Comparison of ENCODE assay signal across 9 mouse cellular contexts in the genomic region with DNA sequence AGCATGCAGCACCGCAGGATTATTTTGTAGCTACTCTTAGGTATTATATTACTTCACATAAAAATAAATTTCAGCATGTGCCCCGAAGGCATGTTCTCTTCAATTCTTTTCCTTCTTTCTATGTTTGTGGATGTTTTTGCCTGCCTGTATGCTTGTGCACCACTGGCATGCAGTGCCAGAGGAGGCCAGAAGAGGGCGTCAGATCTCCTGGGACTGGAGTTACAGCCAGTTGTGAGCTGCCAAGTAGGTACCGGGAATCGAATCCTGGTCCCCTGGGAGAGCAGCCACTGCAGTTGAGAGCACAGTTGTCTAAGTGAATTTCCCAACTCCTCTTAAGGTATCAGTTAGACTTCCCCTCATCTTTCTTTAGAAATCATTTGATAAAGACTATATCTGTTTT. TPM values are rescaled to one million over a fixed set of nuclear protein-coding genes. Genes with fewer than 3 reads are reported as not detected.
DNase-seq lines count a peak whose midpoint lies in the region; ATAC-seq and TF ChIP-seq lines count a peak whose summit lies in the region.
"Had no signal": no experiment of that assay in that cellular context is flagged by ENCODE, and none has a peak within 500 bp of the region (broad histone marks: within the 10 kb centered on the region; RNA-seq: fewer than 3 reads in every experiment).

No protein-coding gene starts in this region.

- no peaks in the 10 kb centered on the region for H3K9me3 ChIP-seq in kidney, postnatal 0 days (replicated peaks; ENCODE audit: low read length)
- H3K9me3 ChIP-seq in liver, embryonic 16.5 days (replicated peaks; ENCODE audit: control insufficient read depth, low read length) = no peaks in the 10 kb centered on the region
- no peaks in the 10 kb centered on the region for H3K9me3 ChIP-seq in hindbrain, embryonic 11.5 days (ENCODE audit: control insufficient read depth, low read length)

- intact Hi-C loops in gastrocnemius, postnatal 36 days (cut with DNase I) = no loop called here

- no peak overlapping the region for H3K4me2 ChIP-seq in kidney, postnatal 0 days (ENCODE audit: low read length)
- 0 out of 2 replicates have a peak overlapping the region, but pooled peaks have one; percentile 95 for H3K4me2 ChIP-seq in liver, embryonic 16.5 days (ENCODE audit: low read depth, low read length)
- H3K4me2 ChIP-seq in hindbrain, embryonic 11.5 days (replicated peaks; ENCODE audit: low read depth, low read length) = no peak overlapping the region

- no peak overlapping the region for H3K9ac ChIP-seq in kidney, postnatal 0 days (ENCODE audit: low read depth, low read length)
- no peak overlapping the region for H3K9ac ChIP-seq in liver, embryonic 16.5 days (ENCODE audit: low read depth, low read length)
- no peak overlapping the region for H3K9ac ChIP-seq in hindbrain, embryonic 11.5 days (ENCODE audit: low read depth, low read length)

- no peaks in the 10 kb centered on the region for H3K27me3 ChIP-seq in kidney, postnatal 0 days (ENCODE audit: insufficient read depth, low read length)
- H3K27me3 ChIP-seq in liver, embryonic 16.5 days (ENCODE audit: control insufficient read depth, insufficient read depth, low read depth, low read length) = no peaks in the 10 kb centered on the region
- no peaks in the 10 kb centered on the region for H3K27me3 ChIP-seq in hindbrain, embryonic 11.5 days (ENCODE audit: control insufficient read depth, insufficient read depth, low read length)

- H3K36me3 ChIP-seq in kidney, postnatal 0 days (ENCODE audit: insufficient read depth, low read length) = 0 out of 2 replicates have a peak, but pooled peaks cover 3% of the 10 kb centered on the region
- H3K36me3 ChIP-seq in liver, embryonic 16.5 days (ENCODE audit: control insufficient read depth, insufficient read depth) = peaks cover 9% of the 10 kb centered on the region
- H3K36me3 ChIP-seq in hindbrain, embryonic 11.5 days (ENCODE audit: control insufficient read depth, insufficient read depth, low read length) = no peaks in the 10 kb centered on the region

- WGBS in kidney, postnatal 0 days = 88% methylated on average over 5 of the region's 5 CpGs
- WGBS in liver, embryonic 16.5 days (ENCODE audit: insufficient replicate concordance) = 82% methylated on average over 5 of the region's 5 CpGs
- 94% methylated on average over 5 of the region's 5 CpGs for WGBS in hindbrain, embryonic 11.5 days

- no peak overlapping the region for H3K4me3 ChIP-seq in kidney, postnatal 0 days (replicated peaks; ENCODE audit: low read depth, low read length)
- H3K4me3 ChIP-seq in bone marrow macrophage, adult 2 months (ENCODE audit: insufficient read depth, low read length) = no peak overlapping the region
- H3K4me3 ChIP-seq in liver, embryonic 16.5 days (ENCODE audit: low read depth, low read length) = no peak overlapping the region
- H3K4me3 ChIP-seq in hindbrain, embryonic 11.5 days (ENCODE audit: low read depth, low read length) = no peak overlapping the region

- peak overlapping the region; percentile 97; the same call in 1 of the 2 replicates for H3K27ac ChIP-seq in kidney, postnatal 0 days
- H3K27ac ChIP-seq in bone marrow macrophage, adult 2 months (ENCODE audit: insufficient read depth, low read depth, low read length) = no peak overlapping the region
- H3K27ac ChIP-seq in liver, embryonic 16.5 days (ENCODE audit: low read length) = peak overlapping the region; percentile 100
- no peak overlapping the region for H3K27ac ChIP-seq in hindbrain, embryonic 11.5 days (ENCODE audit: low read depth, low read length)

- peak; percentile 50 for TF ChIP-seq CTCF in kidney, postnatal 0 days (IDR thresholded peaks at IDR 0.05; ENCODE audit: low read depth)
- TF ChIP-seq CTCF in bone marrow macrophage, adult 2 months (IDR thresholded peaks at IDR 0.05; ENCODE audit: low read depth, low read length) = peak; percentile 49; the same call in 1 of the 2 replicates

- no peak for ATAC-seq in kidney, postnatal 0 days (replicated peaks; ENCODE audit: low FRiP score, low read depth)
- no peak for ATAC-seq in liver, embryonic 16.5 days (ENCODE audit: low read depth)
- ATAC-seq in hindbrain, embryonic 11.5 days (ENCODE audit: low FRiP score) = no peak

- no peak for DNase-seq in kidney, postnatal 0 days (ENCODE audit: low spot score)
- no peak for DNase-seq in kidney, postnatal 4 days
- peak; percentile 81 for DNase-seq in ES-CJ7 (ENCODE audit: low read depth, low spot score)
- DNase-seq in gastrocnemius, postnatal 36 days = no peak
- no peak for DNase-seq in hindbrain, embryonic 11.5 days (ENCODE audit: low spot score)
- DNase-seq in adrenal gland, postnatal 25 days = no peak
- DNase-seq: midbrain, embryonic 14.5 days had no signal

- TF ChIP-seq POLR2A in bone marrow macrophage, adult 2 months (IDR thresholded peaks at IDR 0.05; ENCODE audit: borderline replicate concordance, low read depth, low read length) = no peak

- H3K4me1 ChIP-seq in kidney, postnatal 0 days (replicated peaks; ENCODE audit: insufficient read depth, low read length) = peaks cover 14% of the 10 kb centered on the region
- peaks cover 51% of the 10 kb centered on the region for H3K4me1 ChIP-seq in bone marrow macrophage, adult 2 months (ENCODE audit: control insufficient read depth, insufficient read depth, low read length)
- peaks cover 58% of the 10 kb centered on the region for H3K4me1 ChIP-seq in liver, embryonic 16.5 days (ENCODE audit: control insufficient read depth, low read depth, low read length)
- H3K4me1 ChIP-seq in hindbrain, embryonic 11.5 days (replicated peaks; ENCODE audit: control insufficient read depth, insufficient read depth, low read length) = peaks cover 8% of the 10 kb centered on the region; the same call in 1 of the 2 replicates

RNA-seq across cellular contexts. Expression of a gene that starts 1.6 kb away (rescaled TPM):
- polyA plus RNA-seq in kidney, postnatal 0 days (2015; fragmentation: Nextera tagmentation; extraction: Ambion mirVana) = 87.6 and 93.7 TPM in 2 replicates
- polyA plus RNA-seq in bone marrow macrophage, adult 2 months (2012; ENCODE audit: insufficient read depth, insufficient read length, missing spikeins) = 122 and 132 TPM in 2 replicates
- polyA plus RNA-seq in liver, embryonic 16.5 days (2015; fragmentation: Nextera tagmentation; extraction: Ambion mirVana) = 18.4 and 19.3 TPM in 2 replicates
- total RNA-seq in gastrocnemius, postnatal 36 days (2021) = 10 to 100 TPM; 37.6 to 42.9 TPM
- 36.7 and 36.9 TPM in 2 replicates for polyA plus RNA-seq in hindbrain, embryonic 11.5 days (2014; fragmentation: Nextera tagmentation; extraction: Ambion mirVana)
- 157 and 195 TPM in 2 replicates for total RNA-seq in adrenal gland, postnatal 25 days (2021)

Comparison
In these comparisons a context has a peak if more than half of its experiments do, and no peak if none do; other contexts are left out.
1. H3K27ac ChIP-seq: peak in kidney, postnatal 0 days (single experiment) and liver, embryonic 16.5 days (single experiment); none in bone marrow macrophage, adult 2 months (single experiment) and hindbrain, embryonic 11.5 days (single experiment).